Mouse (Mus musculus) adipocyte (in vitro differentiated cells): ENCODE results near the gene Opa3.

Experiments
- DNase-seq: peaks from one replicate; pipeline ENCODE4 v3.0.0-alpha.2; 2016; ENCODE audit warnings: low spot score

Opa3 gene

GRCm38 (mm10) chr7:19281680-19282304 lies 53.7 kb downstream of the Opa3 start:
- peak; percentile 28 for DNase-seq

- DNase-seq, result peak; percentile 20
These were observed 54.3 kb downstream of the Opa3 start, which contains the start of gene Rtn2 for GRCm38 (mm10) chr7:19282385-19282784. Gene Rtn2, plus strand, starts transcription at chr7:19282624.

- peak; percentile 47 for DNase-seq
These were observed 54.8 kb downstream of the Opa3 start for GRCm38 (mm10) chr7:19282791-19283405.

- no peak for DNase-seq
These were observed 55.3 kb downstream of the Opa3 start for GRCm38 (mm10) chr7:19283406-19283804.

GRCm38 (mm10) chr7:19284763-19285162 lies 56.6 kb downstream of the Opa3 start:
- no peak for DNase-seq

GRCm38 (mm10) chr7:19290969-19291596 lies 62.9 kb downstream of the Opa3 start:
- no peak for DNase-seq

GRCm38 (mm10) chr7:19295503-19296185 lies 67.5 kb downstream of the Opa3 start:
- peak; percentile 91 for DNase-seq

- no peak for DNase-seq
These were observed 68.9 kb downstream of the Opa3 start for GRCm38 (mm10) chr7:19297034-19297433.

- no peak for DNase-seq
These were observed 69.7 kb downstream of the Opa3 start for GRCm38 (mm10) chr7:19297794-19298193.

GRCm38 (mm10) chr7:19299194-19299593 lies 71.1 kb downstream of the Opa3 start:
- peak; percentile 69 for DNase-seq

- peak; percentile 76 for DNase-seq
These were observed 72.6 kb downstream of the Opa3 start for GRCm38 (mm10) chr7:19300501-19301421.

- DNase-seq, result no peak
These were observed 73.5 kb downstream of the Opa3 start for GRCm38 (mm10) chr7:19301461-19302263.

GRCm38 (mm10) chr7:19302264-19303045 lies 74.3 kb downstream of the Opa3 start:
- DNase-seq, result no peak

GRCm38 (mm10) chr7:19303046-19303305 lies 74.8 kb downstream of the Opa3 start:
- no peak for DNase-seq

GRCm38 (mm10) chr7:19303770-19304169 lies 75.6 kb downstream of the Opa3 start:
- DNase-seq, result no peak

GRCm38 (mm10) chr7:19304501-19305412 lies 76.6 kb downstream of the Opa3 start:
- no peak for DNase-seq

- DNase-seq, result no peak
These were observed 77.2 kb downstream of the Opa3 start for GRCm38 (mm10) chr7:19305413-19305735.
